Mouse (Mus musculus) testis, postnatal 14 days (tissue): ENCODE results near the gene Ccdc175.

Source experiments
- DNase-seq: peaks from one replicate; pipeline ENCODE4 v3.0.0; 2021; ENCODE audit warnings: low spot score

Ccdc175 gene

DNA sequence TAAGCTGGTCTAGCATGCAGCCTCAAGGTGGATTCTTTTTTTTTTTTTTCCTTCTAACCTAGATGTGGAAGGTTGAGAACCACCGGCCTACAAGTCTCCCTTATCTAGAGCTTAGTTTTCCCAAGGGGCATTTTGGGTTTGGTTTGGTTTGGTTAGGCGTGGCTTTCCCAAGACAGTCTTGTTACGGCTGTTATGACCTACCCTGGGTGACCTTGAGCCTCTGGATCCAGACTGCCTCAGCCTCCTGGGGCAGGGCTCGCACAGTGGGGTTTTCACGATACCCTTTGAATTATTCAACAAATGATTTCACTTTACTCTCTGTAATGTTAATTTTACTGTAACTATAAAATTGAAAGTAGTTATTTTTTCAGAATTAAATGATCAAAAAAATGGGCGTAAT, 82.1 kb downstream of the Ccdc175 start:
- DNase-seq: no peak

DNA sequence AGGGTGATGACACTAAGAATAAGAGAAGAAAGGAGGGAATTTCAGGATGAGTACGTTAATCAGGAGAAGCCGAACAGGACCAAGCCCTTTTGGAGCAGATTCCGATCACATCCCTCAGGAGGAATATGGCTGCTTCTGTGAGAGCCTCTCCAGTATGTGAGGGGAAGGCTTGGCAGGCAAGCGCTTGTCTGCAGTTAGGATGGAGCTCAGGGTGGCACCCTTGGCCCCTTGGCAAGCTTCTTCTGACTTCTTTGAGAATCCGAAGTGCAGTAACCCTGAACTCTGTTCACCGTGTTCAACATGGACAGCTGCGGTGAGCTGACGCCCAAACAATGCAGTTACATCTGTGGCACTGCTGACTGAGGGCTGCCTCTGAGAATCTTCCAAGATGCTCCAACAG, 87.9 kb downstream of the Ccdc175 start:
- DNase-seq: no peak

DNA sequence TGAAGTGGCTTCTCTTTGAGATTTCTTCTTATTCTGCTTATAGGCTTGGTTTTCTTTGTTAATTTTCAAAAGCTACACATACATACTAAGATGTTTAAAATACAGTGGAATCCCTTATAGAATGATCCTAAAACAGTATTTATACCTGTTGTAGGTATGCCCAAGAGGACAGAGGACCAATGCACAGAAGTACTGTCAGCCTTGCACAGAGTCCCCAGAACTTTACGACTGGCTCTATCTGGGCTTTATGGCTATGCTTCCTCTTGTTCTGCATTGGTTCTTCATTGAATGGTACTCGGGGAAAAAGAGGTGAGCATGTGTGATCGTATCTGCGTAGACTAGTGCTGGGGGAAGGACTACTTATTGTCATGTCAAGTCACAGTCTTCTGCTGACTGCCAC, 95.0 kb downstream of the Ccdc175 start:
- no peak for DNase-seq

DNA sequence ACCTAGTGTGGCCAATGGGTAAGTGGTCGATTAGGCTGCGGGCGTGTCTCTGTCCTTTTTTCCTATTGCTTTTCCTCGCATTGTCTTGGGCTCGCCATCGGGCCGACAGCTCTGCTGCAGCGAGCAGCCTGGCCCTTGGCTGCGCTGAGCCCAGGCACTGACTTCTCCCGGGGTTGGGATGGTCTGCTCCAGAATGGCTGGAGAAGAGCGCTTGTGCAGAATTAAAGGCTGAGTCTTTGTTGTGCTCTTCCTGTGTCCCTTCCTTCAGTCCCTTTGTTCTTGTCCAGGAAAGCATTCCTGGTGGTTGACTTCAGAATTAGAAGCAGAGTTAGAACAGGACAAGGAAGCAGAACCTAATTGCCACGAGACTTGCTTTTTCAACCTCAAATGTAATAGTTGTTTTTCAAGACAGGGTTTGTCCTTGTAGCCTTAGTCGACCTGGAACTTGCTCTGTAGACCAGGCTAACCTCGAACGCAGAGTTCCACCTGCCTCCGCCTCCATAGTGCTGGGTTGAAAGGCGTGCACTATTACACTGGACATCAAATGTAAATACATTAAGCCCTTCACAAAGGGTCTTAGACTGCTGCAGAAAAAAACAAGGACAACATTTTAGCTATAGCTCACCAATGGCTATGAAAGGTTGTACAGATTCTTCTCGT, 98.5 kb downstream of the Ccdc175 start:
- DNase-seq: no peak

DNA sequence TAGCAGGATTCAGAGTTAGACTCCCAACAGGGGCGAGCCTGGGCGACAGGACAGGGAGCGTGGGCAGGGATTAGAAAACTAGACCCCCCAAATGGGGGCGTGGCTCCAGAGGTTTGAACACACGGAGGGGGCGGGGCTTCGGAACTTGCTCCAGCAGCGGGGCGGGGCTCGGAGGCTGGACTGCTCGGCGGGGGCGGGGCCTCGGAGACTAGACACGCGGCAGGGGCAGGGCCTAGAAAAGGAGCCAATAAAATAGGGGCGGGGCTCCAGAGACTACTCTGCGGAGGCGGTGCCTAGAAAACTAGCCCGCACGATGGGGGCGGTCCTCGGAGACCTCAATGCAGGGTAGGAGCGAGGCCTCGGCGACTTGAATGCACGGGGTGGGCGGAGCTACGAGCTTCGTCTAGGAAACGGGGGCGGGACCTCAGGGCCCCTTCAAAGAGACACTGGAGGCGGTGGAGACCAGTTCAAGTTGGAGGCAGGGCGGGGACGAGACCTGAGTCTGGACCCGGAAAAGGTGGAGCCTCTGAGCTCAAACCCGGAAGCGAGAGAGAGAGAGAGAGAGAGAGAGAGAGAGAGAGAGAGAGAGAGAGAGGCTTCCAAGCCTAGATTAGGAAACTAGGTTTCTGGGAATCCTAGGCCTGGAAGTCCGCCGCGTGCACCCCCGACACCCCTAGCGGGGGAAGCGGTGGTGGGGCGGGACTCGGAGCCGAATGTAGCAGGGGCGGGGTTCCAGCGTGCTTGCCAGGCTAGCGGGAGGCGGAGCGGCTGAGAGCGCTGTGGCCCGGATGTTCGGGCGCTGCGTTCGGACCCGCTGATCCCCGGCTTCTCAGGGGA, 99.3 kb downstream of the Ccdc175 start, which contains the start of the genes L3hypdh and Jkamp:
Gene L3hypdh (minus strand): TSS at position 111 of the 837 bp plus-strand sequence.
Gene Jkamp (plus strand): TSS at position 261 of the 837 bp plus-strand sequence.
- DNase-seq: peak; percentile 99

DNA sequence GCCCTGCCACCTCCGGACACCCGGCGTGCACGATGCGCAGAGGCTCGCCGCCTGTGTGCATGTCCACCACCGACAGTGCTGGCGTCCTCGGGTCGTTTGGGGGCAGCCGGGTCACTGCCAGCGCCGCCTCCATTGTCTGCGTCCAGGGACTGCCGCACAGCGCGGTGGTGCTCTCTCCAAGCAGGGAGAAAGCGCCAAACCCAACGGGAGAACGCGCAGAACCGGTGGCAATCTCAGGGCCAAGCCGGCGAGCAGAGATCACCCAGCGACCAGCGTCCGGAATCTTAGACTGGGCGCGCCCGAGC, 99.9 kb downstream of the Ccdc175 start:
- no peak for DNase-seq

DNA sequence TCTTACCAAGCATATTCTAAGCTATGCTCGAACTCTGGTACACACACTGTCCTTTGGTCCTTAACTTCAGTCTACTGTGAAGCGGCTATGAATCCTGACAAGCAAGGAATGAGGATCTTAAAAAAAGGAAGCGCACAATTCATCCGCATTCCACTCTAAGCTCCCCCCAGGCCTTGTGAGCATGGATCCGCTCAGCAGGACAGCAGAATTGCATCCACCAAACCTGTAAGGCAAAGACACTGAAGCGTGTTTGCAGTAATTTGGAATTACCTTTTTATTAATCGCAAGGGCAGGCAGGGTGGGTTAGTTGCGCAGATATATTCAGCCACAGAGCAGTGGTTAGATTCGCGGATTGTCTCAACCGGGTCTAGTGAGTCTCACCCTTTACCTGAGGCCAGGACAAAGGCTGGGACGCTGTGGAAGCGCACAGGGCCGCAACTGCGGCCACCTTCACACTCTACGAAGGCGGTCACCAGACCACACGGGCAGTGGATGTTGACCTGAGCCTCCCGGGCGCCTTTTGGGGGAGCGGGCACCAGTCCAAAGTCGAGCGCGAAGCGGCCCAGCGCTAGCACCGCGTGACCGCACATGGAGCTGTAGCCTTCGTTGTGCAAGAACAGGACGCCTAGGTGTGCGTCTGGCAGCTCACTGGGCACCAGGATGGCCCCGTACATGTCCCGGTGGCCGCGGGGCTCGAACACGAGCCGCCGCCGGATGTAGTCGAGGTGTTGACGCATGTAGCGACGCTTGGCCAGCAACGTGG, 100.4 kb downstream of the Ccdc175 start:
- DNase-seq: no peak

DNA sequence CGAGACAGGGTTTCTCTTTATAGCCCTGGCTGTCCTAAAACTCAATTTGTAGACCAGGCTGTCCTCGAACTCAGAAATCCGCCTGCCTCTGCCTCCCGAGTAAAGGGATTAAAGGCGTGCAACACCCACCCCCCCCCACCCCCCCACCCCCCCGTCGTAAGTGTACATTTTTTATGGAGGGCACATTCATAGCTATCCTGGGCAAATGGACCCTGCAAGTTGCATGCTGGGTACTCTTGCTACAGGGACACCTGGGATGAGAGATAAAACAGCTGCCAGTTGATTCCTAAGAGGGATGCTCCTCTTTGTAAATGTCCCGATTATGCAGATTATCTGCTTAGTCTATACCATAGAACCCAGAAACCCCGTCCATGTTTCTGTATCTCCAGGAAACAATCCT, 101.6 kb downstream of the Ccdc175 start:
- no peak for DNase-seq

DNA sequence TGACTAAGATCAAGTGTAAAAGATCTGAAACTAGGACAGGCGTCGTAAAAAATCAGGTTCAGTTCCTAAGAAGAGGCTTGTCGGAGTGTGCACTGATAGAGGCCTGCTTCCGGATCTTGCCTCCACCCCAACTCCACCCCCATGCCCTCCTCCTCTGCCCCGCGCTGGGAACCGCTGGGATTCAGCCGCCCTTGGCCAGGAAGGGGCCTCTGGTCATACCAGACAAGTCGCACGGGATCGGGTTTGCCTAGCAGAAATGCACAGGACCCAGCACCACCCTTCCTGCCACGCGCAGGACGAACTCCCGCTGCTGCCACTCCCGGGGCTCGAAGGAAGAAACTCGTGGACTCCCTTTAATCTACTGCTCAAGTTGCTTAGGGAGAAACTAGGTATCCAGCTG, 102.5 kb downstream of the Ccdc175 start:
- DNase-seq: no peak

DNA sequence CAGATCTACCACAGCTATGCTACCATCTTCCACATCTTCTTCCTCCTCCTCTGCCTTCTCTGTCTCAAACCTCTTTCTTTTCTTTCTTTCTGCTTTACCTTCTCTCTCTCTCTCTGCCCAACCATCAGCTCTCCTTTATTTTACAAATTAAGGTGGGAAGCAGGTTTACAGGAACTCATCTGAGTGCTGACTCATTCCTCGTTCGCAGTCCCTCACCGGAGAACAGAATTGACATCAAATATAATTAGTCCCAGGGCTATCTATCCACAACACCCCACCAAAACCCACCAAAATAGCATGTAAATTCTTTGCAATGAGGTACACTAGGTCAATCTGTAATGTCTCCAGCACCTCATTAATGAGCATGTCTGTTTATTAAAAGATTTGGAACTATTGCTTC, 102.9 kb downstream of the Ccdc175 start:
- DNase-seq: no peak

DNA sequence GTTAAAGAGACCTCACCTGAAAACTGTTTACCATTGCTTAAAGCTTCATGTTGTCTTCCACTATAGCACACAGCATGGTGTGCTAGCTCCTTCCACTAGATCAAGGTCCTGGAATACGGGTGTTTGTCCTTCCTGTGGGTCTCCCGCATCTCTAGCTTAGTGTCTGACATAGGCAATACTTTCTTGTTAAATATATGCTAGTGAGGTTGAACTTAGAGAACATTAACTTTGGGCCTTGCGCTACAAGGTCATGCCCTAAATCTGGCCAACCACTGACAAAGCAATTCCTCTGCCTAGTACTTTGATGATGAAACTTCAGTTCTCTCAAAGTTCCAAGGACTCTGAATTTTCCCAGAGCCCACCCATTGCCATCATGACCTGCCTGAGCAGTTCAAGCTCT, 106.6 kb downstream of the Ccdc175 start:
- DNase-seq: no peak

DNA sequence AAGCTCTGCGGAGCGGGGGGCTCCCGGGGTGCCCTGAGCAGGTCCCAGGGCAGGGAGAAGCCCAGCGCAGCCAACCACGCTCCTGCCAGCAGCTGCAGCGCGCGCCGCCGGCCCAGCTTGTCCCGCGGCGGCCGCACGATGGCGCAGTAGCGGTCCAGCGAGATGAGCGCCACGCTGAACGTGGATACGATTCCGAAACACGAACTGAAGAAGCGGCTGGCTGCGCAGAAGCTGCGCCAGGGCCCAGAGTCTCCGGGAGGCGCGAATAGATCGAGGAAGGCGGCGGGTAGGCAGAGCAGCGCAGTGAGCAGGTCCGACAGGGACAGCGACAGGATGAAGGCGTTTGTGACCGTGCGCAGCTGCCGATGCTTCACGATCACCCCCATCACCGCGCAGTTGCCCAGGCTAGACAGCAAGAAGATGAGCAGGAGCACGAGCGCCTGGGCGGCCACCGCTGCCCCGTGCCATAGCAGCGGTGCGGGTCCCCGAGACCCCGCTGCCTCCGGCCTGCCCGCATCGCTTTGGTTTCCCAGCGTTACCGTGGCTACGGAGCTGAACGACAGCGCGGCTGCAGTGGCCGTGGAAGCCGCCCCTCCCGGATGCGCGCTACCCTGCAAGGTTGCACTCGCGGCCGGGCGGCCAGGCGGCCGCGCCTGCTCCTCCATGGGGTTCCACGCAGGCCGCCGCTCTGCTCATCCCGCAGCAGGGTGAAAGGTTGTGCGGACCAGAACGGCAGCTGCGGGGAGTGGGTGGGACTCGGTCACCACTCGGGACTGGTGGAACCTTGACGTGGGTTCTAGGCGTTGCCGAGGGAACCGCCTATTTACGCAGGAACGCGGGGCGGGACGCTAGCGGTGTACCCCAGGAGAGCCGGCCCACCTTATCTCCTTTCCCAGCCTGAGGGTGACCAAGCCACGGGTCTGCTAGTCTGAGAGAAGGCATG, 114.2 kb downstream of the Ccdc175 start, which contains the start of gene Gpr135:
Gene Gpr135 (minus strand): TSS at position 799 of the 943 bp plus-strand sequence.
- peak; percentile 58 for DNase-seq

DNA sequence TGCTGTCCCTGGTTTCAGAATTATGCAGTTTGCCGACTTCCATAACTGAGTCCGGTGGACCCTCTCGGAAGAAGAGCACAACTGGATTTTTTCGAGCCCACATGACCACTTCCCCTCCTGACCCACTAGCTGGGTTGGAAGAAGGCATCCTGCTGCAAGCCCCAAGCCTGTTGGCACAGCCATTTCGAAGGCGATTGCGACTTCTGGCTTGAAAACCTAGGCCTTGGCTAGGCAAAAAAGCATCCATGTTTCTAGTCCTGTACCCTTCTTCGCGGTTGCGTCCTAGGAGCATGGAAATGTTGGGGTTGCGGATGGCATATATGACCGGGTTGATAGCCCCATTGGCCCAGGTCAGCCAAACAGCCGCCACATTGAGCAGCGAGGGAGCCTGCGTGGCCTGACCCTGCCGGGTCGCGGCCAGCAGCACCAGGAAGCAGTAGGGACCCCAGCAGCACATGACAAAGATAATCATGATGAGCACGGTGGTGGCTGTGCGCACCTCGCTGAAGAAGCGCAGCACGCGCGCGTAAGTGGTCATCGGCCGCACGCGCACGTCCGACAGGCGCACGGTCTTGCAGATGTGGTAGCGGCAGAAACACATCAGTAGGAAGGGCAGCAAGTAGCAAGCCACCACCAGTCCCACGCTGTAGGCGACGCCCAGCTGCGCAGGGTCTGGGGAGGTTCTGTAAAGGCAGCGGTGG, 115.1 kb downstream of the Ccdc175 start:
- DNase-seq: no peak

DNA sequence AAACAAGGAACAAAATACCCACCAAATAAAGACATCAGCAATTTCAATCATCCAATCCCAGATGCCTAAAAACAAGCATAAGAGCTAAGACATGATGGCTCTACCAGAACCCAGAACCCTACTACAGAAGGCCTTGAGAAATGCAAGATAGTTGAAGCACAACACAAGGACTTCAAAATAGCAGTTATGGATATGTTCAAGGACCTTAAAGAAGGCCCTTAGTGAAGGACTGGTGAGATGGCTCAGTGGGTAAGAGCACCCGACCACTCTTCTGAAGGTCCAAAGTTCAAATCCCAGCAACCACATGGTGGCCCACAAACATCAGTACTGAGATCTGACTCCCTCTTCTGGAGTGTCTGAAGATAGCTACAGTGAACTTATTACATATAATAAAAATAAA, 127.0 kb downstream of the Ccdc175 start:
- no peak for DNase-seq

DNA sequence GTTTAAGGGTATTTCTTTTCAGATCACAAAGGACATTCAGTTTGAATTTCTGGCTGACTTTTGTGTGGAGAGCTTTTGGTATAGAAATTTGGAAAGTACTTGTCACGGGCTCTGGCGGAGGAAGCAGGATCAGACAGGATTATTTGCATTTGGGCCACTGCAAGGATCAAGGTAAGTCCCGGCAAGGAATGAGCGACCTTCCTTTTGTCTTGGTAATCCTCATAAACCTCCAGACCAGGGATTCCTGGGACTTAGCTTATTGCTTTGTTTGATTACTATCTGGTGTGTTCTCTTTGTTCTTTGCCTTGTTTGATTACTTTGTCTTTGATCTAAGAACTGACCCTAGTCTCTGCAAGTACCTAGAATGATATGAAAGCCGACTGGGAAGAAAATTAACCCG, 131.0 kb downstream of the Ccdc175 start:
- DNase-seq: no peak

DNA sequence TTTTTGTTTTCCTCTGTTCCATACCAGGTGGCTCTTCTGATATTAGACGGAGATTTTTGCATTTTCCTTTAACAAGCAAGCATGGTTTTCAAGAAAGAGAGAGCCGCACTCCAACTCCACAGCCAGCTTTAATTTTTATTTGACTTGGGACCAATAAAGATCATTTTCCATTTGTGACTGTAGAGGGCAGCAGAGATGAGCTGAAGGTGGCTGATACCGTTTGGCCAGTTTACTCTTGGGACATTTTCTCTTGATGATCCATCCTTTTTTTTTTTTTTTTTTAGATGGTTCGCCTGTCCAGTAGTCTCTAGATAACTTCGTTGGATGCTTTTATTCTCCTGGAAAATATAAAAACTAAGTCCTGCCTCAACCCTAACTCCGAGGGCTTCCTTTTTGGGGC, 131.5 kb downstream of the Ccdc175 start:
- DNase-seq: no peak

DNA sequence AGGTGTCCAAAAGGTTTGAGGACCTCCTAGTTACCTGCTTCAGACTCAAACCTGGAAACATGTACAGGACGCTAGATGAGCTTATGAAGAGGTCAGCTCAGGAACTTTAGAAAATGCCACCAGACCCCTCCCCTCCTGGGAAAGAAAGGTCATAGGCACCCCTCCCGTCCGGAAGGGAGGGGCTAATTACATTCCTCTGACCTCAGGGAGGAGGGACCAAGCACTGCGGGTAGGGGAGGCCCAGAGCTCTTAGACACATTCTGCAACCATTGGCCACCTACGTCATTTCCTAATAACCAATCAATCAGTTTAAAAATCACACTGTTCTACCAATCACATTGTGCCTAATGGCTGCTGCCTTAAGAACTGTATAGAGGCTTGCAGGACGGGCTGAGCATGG, 132.3 kb downstream of the Ccdc175 start:
- no peak for DNase-seq
